Mouse (Mus musculus) heart, adult 2 months (tissue): ENCODE results near the gene Orai1. TPM values are rescaled to one million over a fixed set of nuclear protein-coding genes. Genes with fewer than 3 reads are reported as not detected.

Source experiments
- DNase-seq, 2 experiments: peaks; one replicate each; pipeline ENCODE4 v3.0.0; 2021
- H3K27ac ChIP-seq: fragments of 200-600 bp; 2 replicates; pipeline ENCODE4 v1.8.1; 2022
- H3K27me3 ChIP-seq: fragments of 200-500 bp; 2 replicates; pipeline ENCODE4 v1.6.1; 2012; ENCODE audit warnings: mild to moderate bottlenecking, low read length, inconsistent platforms, mixed read lengths; ENCODE audit not compliant: control insufficient read depth, insufficient read depth
- H3K36me3 ChIP-seq: fragments of 200-500 bp; 2 replicates; pipeline ENCODE4 v1.6.1; 2012; ENCODE audit warnings: low read length, inconsistent platforms; ENCODE audit not compliant: control insufficient read depth, insufficient read depth
- H3K4me1 ChIP-seq: fragments of 200-500 bp; 2 replicates; pipeline ENCODE4 v1.6.1; 2011; ENCODE audit warnings: low read length; ENCODE audit not compliant: control insufficient read depth, insufficient read depth
- H3K4me3 ChIP-seq: fragments of 200-600 bp; 2 replicates; pipeline ENCODE4 v1.8.1; 2022
- H3K79me2 ChIP-seq: fragments of 200-500 bp; replicated peaks from 2 replicates; pipeline ENCODE4 v1.6.1; 2012; ENCODE audit warnings: mild to moderate bottlenecking, inconsistent platforms, low read length, moderate library complexity, mixed read lengths; ENCODE audit not compliant: control insufficient read depth, insufficient read depth
- H3K9ac ChIP-seq: fragments of 200-500 bp; 2 replicates; pipeline ENCODE4 v1.6.1; 2012; ENCODE audit warnings: low read depth, mild to moderate bottlenecking, control low read depth, inconsistent platforms, low read length, mixed read lengths
- CTCF ChIP-seq: fragments of 200-600 bp; IDR thresholded peaks from 2 replicates; pipeline ENCODE4 v1.8.1; 2022; ENCODE audit warnings: antibody characterized with exemption, mild to moderate bottlenecking, moderate library complexity
- EP300 ChIP-seq: fragments of 200-500 bp; IDR thresholded peaks from 2 replicates; pipeline ENCODE4 v1.6.1; 2011; ENCODE audit warnings: low read depth, low read length, control low read depth; ENCODE audit not compliant: insufficient read depth
- POLR2A ChIP-seq: fragments of 200-500 bp; IDR thresholded peaks from 2 replicates; pipeline ENCODE4 v1.6.1; 2011; ENCODE audit warnings: mild to moderate bottlenecking, low read depth, low read length, control low read depth; ENCODE audit not compliant: insufficient read depth
- WGBS: fragments of 180-500 bp; shearing (Covaris S2); methylation state at CpG from one replicate; pipeline ENCODE4 v1.1.7; 2018; 5-methylcytosine and 5-hydroxymethylcytosine counted together
- intact Hi-C: fragments of 180-260 bp; cut with DNase I; formaldehyde crosslinking; loops from one replicate; pipeline ENCODE4 v1.15.1; 2025
- polyA plus RNA-seq: library from polyadenylated mRNA; depleted of rRNA; stranded (reverse); fragments of >200 nt; gene quantifications from 2 replicates; pipeline ENCODE4 v1.2.3, GENCODE M21; 2012
- total RNA-seq, 2 experiments: library from RNA; stranded (reverse); gene quantifications; 2 replicates each; pipeline ENCODE4 v1.2.3; 2021

Gene Orai1
- total and polyA plus RNA-seq, 3 experiments: 11.7 to 42.8 (median 15.8) TPM

DNA sequence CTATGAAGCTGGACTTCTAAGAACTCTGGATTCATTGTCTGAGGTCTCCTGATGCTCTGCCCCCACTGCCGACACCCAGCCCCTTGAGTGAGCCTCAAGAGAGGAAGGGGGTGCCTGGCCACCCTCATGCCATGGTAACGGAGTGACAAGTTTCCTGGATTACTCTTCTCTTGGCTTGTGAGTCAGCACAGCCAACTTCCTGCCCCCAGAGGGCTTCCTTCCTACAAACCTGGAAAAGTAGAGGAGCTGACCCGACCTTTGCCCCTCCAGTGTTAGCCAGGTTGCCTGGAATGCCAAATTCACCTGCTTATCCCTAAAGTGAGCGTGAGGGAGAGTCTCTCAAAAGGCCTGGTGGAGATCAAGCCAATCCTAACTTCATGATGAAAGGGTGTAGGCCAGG is 2.6 kb downstream of the Orai1 start:
- TF ChIP-seq CTCF (no peak), POLR2A (0 out of 2 replicates have a peak, but pooled peaks have one; percentile 4)
- WGBS: 47% methylated on average over 4 of the region's 4 CpGs
- H3K79me2 ChIP-seq: no peaks in the 10 kb centered on the region; the same call in 1 of the 2 replicates
- H3K9ac ChIP-seq: no peak overlapping the region; the same call in 1 of the 2 replicates
- H3K27me3 ChIP-seq: no peaks in the 10 kb centered on the region
- H3K4me1 ChIP-seq: peaks cover 27% of the 10 kb centered on the region
- intact Hi-C loops: no loop called here
- H3K4me3 ChIP-seq: no peak overlapping the region
- peaks cover 8% of the 10 kb centered on the region; the same call in 1 of the 2 replicates for H3K36me3 ChIP-seq
- DNase-seq: peak in 1 of 2 experiments; percentile 17
- no peak overlapping the region; the same call in 1 of the 2 replicates for H3K27ac ChIP-seq

DNA sequence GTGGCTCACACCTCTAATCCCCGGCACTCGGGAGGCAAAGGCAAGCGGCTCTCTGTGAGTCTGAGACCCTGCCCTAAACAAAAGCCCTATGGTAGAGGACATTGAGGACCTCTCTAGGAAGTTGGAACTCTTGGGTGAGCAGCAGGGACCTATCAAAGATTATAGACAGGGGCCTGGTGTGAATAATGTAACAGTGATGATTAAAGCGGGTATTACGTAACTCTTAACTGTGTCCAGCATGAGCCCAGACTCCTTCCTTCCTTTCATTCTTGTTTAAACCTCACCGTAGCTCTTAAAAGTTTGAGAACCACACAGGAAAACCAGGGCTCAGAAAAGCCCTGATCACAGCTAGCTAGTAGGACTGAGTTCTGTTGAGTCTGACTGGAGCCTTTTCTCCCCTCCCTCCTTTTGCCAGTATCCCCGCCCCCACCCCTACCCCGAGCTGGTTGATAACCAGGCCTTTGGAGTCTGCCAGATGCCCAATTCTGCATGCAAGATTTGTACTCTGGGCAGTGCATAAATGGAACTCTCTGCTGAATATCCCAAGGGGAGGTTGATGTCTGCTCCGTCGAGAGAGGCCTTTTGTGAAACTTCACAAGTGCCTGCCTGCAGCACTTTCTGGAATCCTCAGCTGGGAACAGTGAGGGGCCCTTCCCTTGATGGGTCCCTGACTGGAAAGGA is 4.6 kb downstream of the Orai1 start:
- H3K4me3 ChIP-seq: peak overlapping the region; percentile 27; the same call in 1 of the 2 replicates

DNA sequence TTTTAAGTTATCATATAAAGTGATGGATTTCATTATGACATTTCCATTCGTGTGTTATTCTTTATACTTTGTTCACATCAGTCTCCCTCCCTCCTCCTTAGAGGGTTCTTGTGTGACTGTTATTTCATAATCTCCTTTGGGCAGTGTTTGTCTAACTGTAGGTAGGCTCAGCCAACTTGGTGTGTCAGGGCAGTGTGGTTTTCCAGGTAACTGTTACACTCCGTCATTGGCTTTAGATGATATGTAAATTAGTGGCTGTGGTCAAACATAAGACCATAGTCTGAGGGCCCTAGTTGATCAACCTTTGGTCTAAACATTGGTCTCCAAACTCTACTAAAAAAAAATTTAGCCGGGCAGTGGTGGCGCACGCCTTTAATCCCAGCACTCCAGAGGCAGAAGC is 5.6 kb downstream of the Orai1 start:
- peaks cover 25% of the 10 kb centered on the region for H3K4me1 ChIP-seq
- no peaks in the 10 kb centered on the region for H3K27me3 ChIP-seq
- H3K79me2 ChIP-seq: no peaks in the 10 kb centered on the region; the same call in none of the 2 replicates
- intact Hi-C loops: no loop called here
- peaks cover 8% of the 10 kb centered on the region; the same call in 1 of the 2 replicates for H3K36me3 ChIP-seq
- DNase-seq: no peak
- no peak overlapping the region for H3K9ac ChIP-seq
- no peak overlapping the region for H3K4me3 ChIP-seq
- WGBS: 91% methylated on average over 5 of the region's 5 CpGs
- TF ChIP-seq EP300: no peak
- TF ChIP-seq POLR2A: no peak
- no peak for TF ChIP-seq CTCF
- H3K27ac ChIP-seq: no peak overlapping the region

More for the DNA sequence above, 4.6 kb downstream of the Orai1 start:
- H3K27ac ChIP-seq: peak overlapping the region; percentile 72
- no peaks in the 10 kb centered on the region; the same call in none of the 2 replicates for H3K79me2 ChIP-seq
- no peaks in the 10 kb centered on the region for H3K27me3 ChIP-seq
- intact Hi-C loops: no loop called here
- H3K4me1 ChIP-seq: peaks cover 26% of the 10 kb centered on the region
- peak overlapping the region; percentile 22; the same call in 1 of the 2 replicates for H3K9ac ChIP-seq
- WGBS: 18% methylated on average over 10 of the region's 10 CpGs
- peak in 1 of 2 experiments; percentile 31 for DNase-seq
- H3K36me3 ChIP-seq: peaks cover 8% of the 10 kb centered on the region; the same call in 1 of the 2 replicates
- no peak for TF ChIP-seq POLR2A
- TF ChIP-seq EP300: no peak

DNA sequence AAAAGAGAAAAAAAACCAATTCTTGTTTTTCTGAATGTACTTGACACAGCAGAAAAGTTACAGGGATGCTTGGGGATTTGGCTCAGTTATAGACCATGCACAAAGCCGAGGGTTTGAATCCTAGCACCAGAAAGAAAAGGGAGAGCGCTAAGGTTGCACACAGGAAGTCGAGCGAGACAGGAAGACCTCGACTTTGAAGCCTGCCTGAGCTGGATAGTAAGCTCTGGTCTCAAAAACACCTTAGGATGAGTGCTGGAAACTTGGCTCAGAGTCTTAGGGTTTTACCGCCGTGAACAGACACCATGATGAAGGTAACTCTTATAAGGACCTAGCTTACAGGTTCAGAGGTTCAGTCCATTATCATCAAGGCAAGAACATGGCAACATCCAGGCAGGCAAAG is 6.6 kb downstream of the Orai1 start:
- no peak for DNase-seq
- TF ChIP-seq CTCF: no peak
- intact Hi-C loops: no loop called here
- H3K9ac ChIP-seq: no peak overlapping the region
- H3K27ac ChIP-seq: no peak overlapping the region
- H3K36me3 ChIP-seq: peaks cover 8% of the 10 kb centered on the region; the same call in 1 of the 2 replicates
- no peaks in the 10 kb centered on the region for H3K27me3 ChIP-seq
- no peak overlapping the region for H3K4me3 ChIP-seq
- WGBS: 71% methylated on average over 7 of the region's 7 CpGs
- peaks cover 23% of the 10 kb centered on the region for H3K4me1 ChIP-seq
- H3K79me2 ChIP-seq: no peaks in the 10 kb centered on the region; the same call in none of the 2 replicates

DNA sequence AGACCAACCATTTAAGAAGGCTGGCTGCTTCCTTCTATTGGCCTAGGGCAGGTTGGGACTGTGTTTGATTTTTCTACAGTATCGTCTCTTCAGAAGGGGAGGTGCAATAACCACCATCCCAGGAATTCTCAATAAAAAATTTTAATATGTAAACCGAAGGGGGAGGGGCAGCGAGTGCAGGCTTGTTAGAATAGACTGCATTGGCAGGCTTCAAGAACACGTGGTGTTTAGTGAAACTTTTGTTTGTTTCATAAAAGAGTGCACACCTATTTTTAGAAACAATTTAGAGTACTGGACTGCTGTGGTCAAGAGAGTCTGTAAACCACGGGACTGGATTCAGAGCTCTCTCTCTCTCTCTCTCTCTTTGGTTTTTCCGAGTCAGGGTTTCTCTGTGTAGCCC is 8.2 kb downstream of the Orai1 start:
- Histone ChIP-seq H3K27me3 (no peaks in the 10 kb centered on the region), H3K4me3 (no peak overlapping the region), H3K4me1 (peaks cover 23% of the 10 kb centered on the region), H3K79me2 (peaks cover 2% of the 10 kb centered on the region), H3K36me3 (peaks cover 6% of the 10 kb centered on the region; the same call in 1 of the 2 replicates), H3K9ac (no peak overlapping the region), H3K27ac (peak overlapping the region; percentile 34)
- 53% methylated on average over 6 of the region's 6 CpGs for WGBS
- TF ChIP-seq CTCF (no peak), POLR2A (no peak), EP300 (no peak)
- intact Hi-C loops: no loop called here
- DNase-seq: no peak

DNA sequence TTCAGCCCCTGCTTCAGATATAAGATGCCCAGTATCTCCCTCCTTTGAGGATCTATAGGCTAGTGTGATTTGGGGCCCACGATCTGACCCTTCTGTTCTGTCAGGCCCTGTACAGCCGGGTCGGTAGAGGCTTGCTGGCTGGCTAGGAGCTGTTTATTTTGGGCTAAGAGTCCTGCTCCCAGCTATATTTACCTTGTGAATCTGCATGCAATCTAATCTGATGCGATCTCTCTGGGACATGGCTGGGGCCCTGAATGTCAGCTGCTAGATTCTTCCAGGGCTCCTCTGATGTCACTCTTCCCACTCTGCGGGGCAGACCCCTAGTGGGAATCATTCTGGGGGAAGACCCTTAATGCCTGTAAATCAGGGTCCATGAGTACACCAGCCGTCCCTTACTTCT is 9.4 kb downstream of the Orai1 start:
- H3K79me2 ChIP-seq: peaks cover 2% of the 10 kb centered on the region
- intact Hi-C loops: no loop called here
- peaks cover 6% of the 10 kb centered on the region; the same call in 1 of the 2 replicates for H3K36me3 ChIP-seq
- DNase-seq: no peak
- WGBS: 84% methylated on average over 6 of the region's 6 CpGs
- no peak for TF ChIP-seq EP300
- no peak for TF ChIP-seq CTCF
- TF ChIP-seq POLR2A: no peak
- H3K4me1 ChIP-seq: peaks cover 15% of the 10 kb centered on the region
- H3K27ac ChIP-seq: no peak overlapping the region
- H3K4me3 ChIP-seq: no peak overlapping the region
- no peaks in the 10 kb centered on the region for H3K27me3 ChIP-seq
- H3K9ac ChIP-seq: no peak overlapping the region
